Mouse (Mus musculus): ENCODE results near the gene Fam129b.

The Fam129b gene

GRCm38 (mm10) chr2:32894097-32894496 lies 18.2 kb downstream of the Fam129b start:
- DNase-seq: no peak

GRCm38 (mm10) chr2:32895606-32896106 lies 19.7 kb downstream of the Fam129b start:
- peak in 1 of 2 experiments; percentile 58 for DNase-seq

GRCm38 (mm10) chr2:32896507-32897147 lies 20.7 kb downstream of the Fam129b start:
- DNase-seq: peak in 1 of 2 experiments; percentile 47

GRCm38 (mm10) chr2:32898983-32899382 lies 23.1 kb downstream of the Fam129b start:
- peak; percentile 40 to 60 for DNase-seq

GRCm38 (mm10) chr2:32902126-32902525 lies 26.2 kb downstream of the Fam129b start:
- no peak for DNase-seq

- no peak for DNase-seq
These were observed 27.6 kb downstream of the Fam129b start for GRCm38 (mm10) chr2:32903470-32903869.

- no peak for DNase-seq
These were observed 28.7 kb downstream of the Fam129b start for GRCm38 (mm10) chr2:32904637-32905036.

- no peak for DNase-seq
These were observed 29.4 kb downstream of the Fam129b start for GRCm38 (mm10) chr2:32905297-32905696.

- DNase-seq: no peak
These were observed 31.5 kb downstream of the Fam129b start for GRCm38 (mm10) chr2:32907442-32907841.

- no peak for DNase-seq
These were observed 32.4 kb downstream of the Fam129b start for GRCm38 (mm10) chr2:32908272-32908671.

GRCm38 (mm10) chr2:32908796-32909195 lies 32.9 kb downstream of the Fam129b start:
- no peak for DNase-seq

GRCm38 (mm10) chr2:32911639-32912182 lies 35.8 kb downstream of the Fam129b start:
- no peak for DNase-seq

GRCm38 (mm10) chr2:32912210-32912804 lies 36.4 kb downstream of the Fam129b start:
- peak; percentile 90 to 91 for DNase-seq

GRCm38 (mm10) chr2:32914362-32914761 lies 38.4 kb downstream of the Fam129b start:
- peak in 1 of 2 experiments; percentile 42 for DNase-seq

- DNase-seq: peak in 1 of 2 experiments; percentile 36
These were observed 39.0 kb downstream of the Fam129b start for GRCm38 (mm10) chr2:32914896-32915295.

- DNase-seq: no peak
These were observed 41.6 kb downstream of the Fam129b start for GRCm38 (mm10) chr2:32917526-32917925.

- no peak for DNase-seq
These were observed 42.5 kb downstream of the Fam129b start for GRCm38 (mm10) chr2:32918391-32918790.

- no peak for DNase-seq
These were observed 45.3 kb downstream of the Fam129b start for GRCm38 (mm10) chr2:32921235-32921634.

- DNase-seq: no peak
These were observed 46.0 kb downstream of the Fam129b start for GRCm38 (mm10) chr2:32921801-32922380.

- no peak for DNase-seq
These were observed 46.6 kb downstream of the Fam129b start for GRCm38 (mm10) chr2:32922564-32922963.

GRCm38 (mm10) chr2:32923551-32924250 lies 47.8 kb downstream of the Fam129b start:
- no peak for DNase-seq

GRCm38 (mm10) chr2:32924306-32924844 lies 48.5 kb downstream of the Fam129b start:
- DNase-seq: no peak

Data from cerebellum, postnatal 25 days (tissue).